Mouse (Mus musculus) lung, adult 2 months (tissue): ENCODE measurements around the gene Strip1.

Experiments used
- CTCF ChIP-seq: fragments of 200-500 bp; IDR thresholded peaks from 2 replicates; pipeline ENCODE4 v1.5.1; 2011; ENCODE audit warnings: mild to moderate bottlenecking, low read length, control low read depth; ENCODE audit not compliant: insufficient read depth
- POLR2A ChIP-seq: fragments of 200-500 bp; IDR thresholded peaks from 2 replicates; pipeline ENCODE4 v1.6.1; 2011; ENCODE audit warnings: low read depth, mild to moderate bottlenecking, control low read depth, low read length, borderline replicate concordance; ENCODE audit errors: extremely low read depth

DNA sequence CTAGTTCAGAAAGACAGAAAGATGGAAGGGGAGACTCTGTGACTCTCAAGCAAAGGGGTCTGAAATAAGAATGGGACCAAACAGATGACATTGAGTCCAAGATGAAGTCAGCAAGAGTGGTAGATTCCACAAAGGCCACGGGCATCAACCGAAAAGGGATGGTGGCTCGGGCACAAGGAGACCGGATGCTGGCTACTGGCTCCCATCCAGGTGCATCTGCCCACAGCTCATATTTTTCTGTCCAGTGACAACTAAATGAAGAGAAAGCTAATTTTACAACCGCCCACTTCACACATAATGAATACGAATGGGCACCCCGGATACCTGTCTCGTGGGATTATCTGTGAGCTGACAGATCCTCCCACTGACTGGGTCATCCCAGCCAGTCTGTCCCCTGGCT, 24.3 kb downstream of the Strip1 start:
- TF ChIP-seq CTCF (no peak), POLR2A (no peak)
